Mouse (Mus musculus): ENCODE results near the gene Tex28.
"Not testable (repeated sequence)": the region's sequence is repeated elsewhere in the genome, so short reads cannot be mapped to it uniquely, and the experiment has no call there.

Tex28 gene

GRCm38 (mm10) chrX:74167738-74168137 is at the start of gene Tex28:
TSS of gene Tex28 (minus strand) at chrX:74167838.
- ATAC-seq (ENCODE audit: low TSS enrichment), result no peak

- ATAC-seq (ENCODE audit: low TSS enrichment), result no peak
Observed at GRCm38 (mm10) chrX:74203556-74203955, 35.9 kb upstream of the Tex28 start.

- no peak for ATAC-seq (ENCODE audit: low TSS enrichment)
Observed at GRCm38 (mm10) chrX:74176959-74177358, 9.3 kb upstream of the Tex28 start, which contains the start of gene Tktl1. TSS of gene Tktl1 (plus strand) at chrX:74177259.

- not testable (repeated sequence) for ATAC-seq (ENCODE audit: low TSS enrichment)
Observed at GRCm38 (mm10) chrX:74135263-74135662, 32.4 kb downstream of the Tex28 start, which contains the start of gene Mecp2. TSS of gene Mecp2 (minus strand) at chrX:74135363.

- no peak for ATAC-seq (ENCODE audit: low TSS enrichment)
Observed at GRCm38 (mm10) chrX:74127164-74127563, 40.5 kb downstream of the Tex28 start, which contains the start of gene Opn1mw. TSS of gene Opn1mw (plus strand) at chrX:74127464.

- no peak for ATAC-seq (ENCODE audit: low TSS enrichment)
Observed at GRCm38 (mm10) chrX:74124975-74125374, 42.7 kb downstream of the Tex28 start.

GRCm38 (mm10) chrX:74115511-74115910 is 52.1 kb downstream of the Tex28 start:
- peak; percentile 93 for ATAC-seq (ENCODE audit: low TSS enrichment)

GRCm38 (mm10) chrX:74114036-74114435 is 53.6 kb downstream of the Tex28 start:
- no peak for ATAC-seq (ENCODE audit: low TSS enrichment)

- no peak for ATAC-seq (ENCODE audit: low TSS enrichment)
Observed at GRCm38 (mm10) chrX:74108747-74109146, 58.9 kb downstream of the Tex28 start.

- no peak for ATAC-seq (ENCODE audit: low TSS enrichment)
Observed at GRCm38 (mm10) chrX:74105916-74106315, 61.7 kb downstream of the Tex28 start.

- peak; percentile 85 for ATAC-seq (ENCODE audit: low TSS enrichment)
Observed at GRCm38 (mm10) chrX:74103457-74104188, 64.0 kb downstream of the Tex28 start.
